Mouse (Mus musculus) MEL (cell line): Measurements from ENCODE around the gene Rbfox2. TPM values are rescaled to one million over a fixed set of nuclear protein-coding genes. Genes with fewer than 3 reads are reported as not detected.

ENCODE experiments used
- DNase-seq: peaks from one replicate; pipeline ENCODE4 v3.0.0; 2011; ENCODE audit warnings: low read depth, low spot score
- H3K27ac ChIP-seq: 2 replicates; pipeline ENCODE4 v1.5.1; 2012; ENCODE audit warnings: low read depth, mild to moderate bottlenecking, control low read depth, low read length, moderate library complexity; ENCODE audit not compliant: control insufficient read depth
- H3K27me3 ChIP-seq, 2 experiments: fragments of 150-350 bp in 1 of 2; sonication (generic) in 1 of 2; 2 replicates each; pipeline ENCODE4 v1.6.1; 2012; ENCODE audit warnings: low read length in 2 of 2, mild to moderate bottlenecking in 2 of 2, improper control_type of control experiment in 1 of 2, moderate library complexity in 1 of 2; ENCODE audit not compliant: insufficient read depth in 2 of 2, control insufficient read depth in 1 of 2
- H3K36me3 ChIP-seq, 2 experiments: 2 replicates each; pipeline ENCODE4 v1.6.1; 2012 to 2014; ENCODE audit warnings: low read length in 2 of 2, improper control_type of control experiment in 1 of 2, inconsistent platforms in 1 of 2, mild to moderate bottlenecking in 1 of 2; ENCODE audit not compliant: insufficient read depth in 2 of 2, control insufficient read depth in 1 of 2
- H3K4me1 ChIP-seq, 2 experiments: fragments of 150-350 bp in 1 of 2; sonication (generic) in 1 of 2; 2 replicates each; pipeline ENCODE4 v1.6.1; 2012; ENCODE audit warnings: low read length in 2 of 2, improper control_type of control experiment in 1 of 2, mild to moderate bottlenecking in 1 of 2; ENCODE audit not compliant: insufficient read depth in 2 of 2, control insufficient read depth in 1 of 2
- H3K4me3 ChIP-seq, 2 experiments: fragments of 150-350 bp in 1 of 2; sonication (generic) in 1 of 2; 2 replicates each; pipeline ENCODE4 v1.5.1; 2012; ENCODE audit warnings: low read depth in 2 of 2, low read length in 2 of 2, mild to moderate bottlenecking in 2 of 2, moderate library complexity in 2 of 2, control low read depth in 1 of 2, improper control_type of control experiment in 1 of 2; ENCODE audit not compliant: control insufficient read depth in 1 of 2, insufficient read depth in 1 of 2
- H3K79me2 ChIP-seq: 2 replicates; pipeline ENCODE4 v1.6.1; 2012; ENCODE audit warnings: mild to moderate bottlenecking, low read length, moderate library complexity; ENCODE audit not compliant: control insufficient read depth, poor library complexity, insufficient read depth
- H3K9ac ChIP-seq: 2 replicates; pipeline ENCODE4 v1.6.1; 2012; ENCODE audit warnings: low read depth, mild to moderate bottlenecking, control low read depth, low read length, moderate library complexity; ENCODE audit not compliant: control insufficient read depth, poor library complexity, severe bottlenecking
- H3K9me3 ChIP-seq: fragments of 150-350 bp; sonication (generic); replicated peaks from 2 replicates; pipeline ENCODE4 v1.6.1; 2012; ENCODE audit warnings: mild to moderate bottlenecking, low read length, improper control_type of control experiment, moderate library complexity; ENCODE audit not compliant: insufficient read depth
- E2F4 ChIP-seq: IDR thresholded peaks from 2 replicates; pipeline ENCODE4 v1.6.1; 2011; ENCODE audit warnings: low read depth, low read length, improper control_type of control experiment, borderline replicate concordance
- GABPA ChIP-seq: IDR thresholded peaks from 2 replicates; pipeline ENCODE4 v1.6.1; 2012; ENCODE audit warnings: low read depth, mild to moderate bottlenecking, inconsistent platforms, low read length, improper control_type of control experiment, moderate library complexity
- GATA1 ChIP-seq: IDR thresholded peaks from 2 replicates; pipeline ENCODE4 v1.6.1; 2011; ENCODE audit warnings: low read depth, low read length, improper control_type of control experiment
- JUND ChIP-seq: IDR thresholded peaks from 2 replicates; pipeline ENCODE4 v1.6.1; 2011; ENCODE audit warnings: low read depth, mild to moderate bottlenecking, improper control_type of control experiment, low read length
- MXI1 ChIP-seq: IDR thresholded peaks from 2 replicates; pipeline ENCODE4 v1.6.1; 2011; ENCODE audit warnings: mild to moderate bottlenecking, low read depth, low read length, improper control_type of control experiment
- MYC ChIP-seq: IDR thresholded peaks from 2 replicates; pipeline ENCODE4 v1.6.1; 2011; ENCODE audit warnings: low read depth, mild to moderate bottlenecking, low read length, improper control_type of control experiment, moderate library complexity
- POLR2A ChIP-seq, 2 experiments: IDR thresholded peaks; 2 replicates each; pipeline ENCODE4 v1.6.1; 2011 to 2012; ENCODE audit warnings: low read length in 2 of 2, mild to moderate bottlenecking in 2 of 2, control low read depth in 1 of 2, improper control_type of control experiment in 1 of 2, low read depth in 1 of 2, moderate library complexity in 1 of 2; ENCODE audit not compliant: control insufficient read depth in 1 of 2, insufficient read depth in 1 of 2, poor library complexity in 1 of 2
- SIN3A ChIP-seq: IDR thresholded peaks from 2 replicates; pipeline ENCODE4 v1.6.1; 2012; ENCODE audit warnings: low read length, improper control_type of control experiment, inconsistent platforms
- TBP ChIP-seq: IDR thresholded peaks from 2 replicates; pipeline ENCODE4 v1.8.0; 2011; ENCODE audit warnings: low read depth, low read length, improper control_type of control experiment
- UBTF ChIP-seq: IDR thresholded peaks from 2 replicates; pipeline ENCODE4 v1.6.1; 2012; ENCODE audit warnings: low read depth, mild to moderate bottlenecking, inconsistent platforms, low read length, improper control_type of control experiment, moderate library complexity, borderline replicate concordance; ENCODE audit not compliant: insufficient read depth
- USF2 ChIP-seq, 2 experiments: IDR thresholded peaks; 2 replicates each; pipeline ENCODE4 v1.6.1; 2011 to 2012; ENCODE audit warnings: improper control_type of control experiment in 2 of 2, low read length in 2 of 2, borderline replicate concordance in 1 of 2, inconsistent platforms in 1 of 2, low read depth in 1 of 2, mild to moderate bottlenecking in 1 of 2; ENCODE audit not compliant: insufficient read depth in 1 of 2
- ZNF384 ChIP-seq: IDR thresholded peaks from 2 replicates; pipeline ENCODE4 v1.6.1; 2012; ENCODE audit warnings: low read depth, mild to moderate bottlenecking, inconsistent platforms, low read length, improper control_type of control experiment
- polyA plus RNA-seq, 2 experiments: library from polyadenylated mRNA; stranded (reverse) in 1 of 2; unstranded in 1 of 2; fragments of >175 nt in 1 of 2; fragments of >200 nt in 1 of 2; gene quantifications; 2 replicates each; pipeline versions ENCODE4 v1.2.1 to v1.2.4; 2012; ENCODE audit warnings: low replicate concordance in 2 of 2, low read depth in 1 of 2; ENCODE audit not compliant: insufficient read length in 2 of 2, insufficient read depth in 1 of 2, missing spikeins in 1 of 2
- total RNA-seq: library from RNA; depleted of rRNA; stranded (reverse); fragments of 300-350 nt; gene quantifications from 2 replicates; pipeline ENCODE4 v1.2.3, GENCODE M21; 2012

The Rbfox2 gene
- total and polyA plus RNA-seq, 3 experiments: 3.4 to 6.0 TPM; not detected in 1

- H3K79me2 ChIP-seq: no peaks in the 10 kb centered on the region
- H3K9ac ChIP-seq: no peak overlapping the region
- no peaks in the 10 kb centered on the region for H3K4me1 ChIP-seq
- no peaks in the 10 kb centered on the region for H3K27me3 ChIP-seq
- DNase-seq: no peak
- no peaks in the 10 kb centered on the region for H3K9me3 ChIP-seq
- no peak overlapping the region for H3K27ac ChIP-seq
- H3K4me3 ChIP-seq: no peak overlapping the region
- H3K36me3 ChIP-seq: no peaks in the 10 kb centered on the region
- TF ChIP-seq JUND: no peak
- no peak for TF ChIP-seq USF2 (IDR thresholded peaks at IDR 0.05; ENCODE audit: borderline replicate concordance in 1 of 2, insufficient read depth in 1 of 2, low read depth in 1 of 2, low read length in 2 of 2)
- TF ChIP-seq UBTF: no peak
- no peak for TF ChIP-seq POLR2A (IDR thresholded peaks at IDR 0.05; ENCODE audit: control insufficient read depth in 1 of 2, insufficient read depth in 1 of 2, low read depth in 1 of 2, low read length in 2 of 2, poor library complexity in 1 of 2)
- no peak for TF ChIP-seq MXI1
- TF ChIP-seq GATA1: no peak
- no peak for TF ChIP-seq E2F4
- TF ChIP-seq GABPA: no peak
- TF ChIP-seq TBP: no peak
- TF ChIP-seq MYC: no peak
Measured at GRCm38 (mm10) chr15:77095216-77095615, 211.6 kb downstream of the Rbfox2 start.

- Histone ChIP-seq H3K27me3 (no peaks in the 10 kb centered on the region), H3K9ac (no peak overlapping the region), H3K36me3 (no peaks in the 10 kb centered on the region), H3K27ac (no peak overlapping the region), H3K9me3 (no peaks in the 10 kb centered on the region), H3K79me2 (no peaks in the 10 kb centered on the region), H3K4me1 (no peaks in the 10 kb centered on the region), H3K4me3 (no peak overlapping the region)
- DNase-seq: no peak
- TF ChIP-seq ZNF384: no peak
Measured at GRCm38 (mm10) chr15:77094431-77094830, 212.4 kb downstream of the Rbfox2 start.

DNA sequence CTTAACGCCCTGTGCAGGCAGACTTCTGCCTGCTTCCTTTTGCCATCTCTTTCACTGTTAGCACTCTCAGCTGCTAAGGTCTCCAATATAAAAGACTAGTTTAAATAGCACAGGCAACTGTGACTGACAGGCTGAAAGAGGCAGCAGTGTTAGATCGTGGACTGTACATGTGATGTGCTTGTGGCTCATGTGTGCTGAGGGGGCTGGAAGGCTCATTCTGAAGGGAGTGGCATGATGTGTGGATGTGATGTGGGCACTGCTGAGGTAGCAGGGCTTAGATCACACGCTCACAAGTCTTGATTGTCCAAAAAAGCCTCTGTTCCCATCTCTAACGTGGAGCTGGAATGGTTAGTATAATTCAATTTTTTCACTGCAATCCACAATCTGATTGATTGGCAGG, 215.4 kb downstream of the Rbfox2 start:
- Histone ChIP-seq H3K27me3 (no peaks in the 10 kb centered on the region), H3K4me3 (no peak overlapping the region)

More for the DNA sequence above, 215.4 kb downstream of the Rbfox2 start:
- no peak for DNase-seq
- Histone ChIP-seq H3K79me2 (no peaks in the 10 kb centered on the region), H3K9ac (no peak overlapping the region), H3K27ac (no peak overlapping the region), H3K9me3 (no peaks in the 10 kb centered on the region), H3K36me3 (no peaks in the 10 kb centered on the region), H3K4me1 (no peaks in the 10 kb centered on the region)
- TF ChIP-seq SIN3A: no peak
- TF ChIP-seq, all 39 proteins: peak for 0
